Mouse (Mus musculus) skeletal muscle tissue, adult 2 months (tissue): ENCODE data around the gene 4930544D05Rik.
A peak's percentile ranks its signal among the peaks of the same experiment; 100 is the strongest.

ENCODE experiments used
- DNase-seq: peaks from one replicate; pipeline ENCODE4 v3.0.0-alpha.2; 2012; ENCODE audit warnings: low read depth, low spot score

The 4930544D05Rik gene

DNA sequence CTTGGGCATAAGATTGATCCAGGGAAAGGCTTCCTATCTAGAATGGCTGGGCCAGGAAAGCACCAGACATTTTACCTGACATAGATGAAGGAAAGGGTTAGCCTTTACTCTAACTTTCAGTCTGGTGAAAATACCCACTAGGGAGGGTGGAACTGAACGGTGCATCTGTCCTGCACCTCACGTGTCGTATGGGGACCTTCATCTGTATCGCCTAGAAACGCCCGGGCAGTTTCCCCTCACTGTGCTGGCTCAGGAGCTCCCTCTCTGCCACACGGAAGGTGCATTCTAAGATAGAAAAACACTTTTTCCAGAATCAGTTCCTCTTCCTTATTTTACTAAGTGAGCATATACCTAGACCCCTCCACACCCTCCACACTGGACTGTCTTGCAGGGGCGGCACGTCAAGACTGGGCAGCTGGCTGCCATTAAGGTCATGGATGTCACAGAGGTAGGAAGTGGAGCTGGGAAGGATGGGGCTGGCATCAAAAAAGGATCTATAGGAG is 17.1 kb upstream of the 4930544D05Rik start:
- no peak for DNase-seq

DNA sequence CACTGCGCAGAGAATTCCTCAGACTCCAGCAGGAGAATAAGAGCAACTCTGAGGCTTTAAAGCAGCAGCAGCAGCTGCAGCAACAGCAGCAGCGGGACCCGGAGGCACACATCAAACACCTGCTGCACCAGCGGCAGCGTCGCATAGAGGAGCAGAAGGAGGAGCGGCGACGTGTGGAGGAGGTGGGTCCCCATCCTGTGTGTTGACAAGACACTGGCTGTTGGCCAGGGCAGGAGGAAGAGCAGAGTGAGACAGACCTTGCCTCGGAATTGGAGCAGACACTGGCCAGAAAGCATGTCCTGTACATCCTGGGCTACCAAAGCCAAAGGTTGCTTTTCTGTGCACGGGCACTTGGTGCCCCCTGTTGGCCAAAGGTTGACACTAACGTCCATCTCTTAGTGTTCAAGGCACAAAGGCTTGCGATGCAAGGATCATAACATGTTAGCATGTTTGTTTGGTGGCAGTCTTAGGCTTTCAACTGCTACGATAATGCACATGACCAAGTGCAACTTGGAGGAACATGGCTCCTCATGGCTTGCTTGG is 10.6 kb upstream of the 4930544D05Rik start:
- DNase-seq, result peak; percentile 65

GRCm38 (mm10) chr11:70606717-70607116 is 8.9 kb upstream of the 4930544D05Rik start:
- DNase-seq, result no peak

GRCm38 (mm10) chr11:70607611-70608010 is 8.0 kb upstream of the 4930544D05Rik start:
- no peak for DNase-seq

GRCm38 (mm10) chr11:70608381-70609066 is 7.1 kb upstream of the 4930544D05Rik start:
- DNase-seq, result no peak

GRCm38 (mm10) chr11:70610752-70611151 is 4.9 kb upstream of the 4930544D05Rik start:
- DNase-seq, result no peak

DNA sequence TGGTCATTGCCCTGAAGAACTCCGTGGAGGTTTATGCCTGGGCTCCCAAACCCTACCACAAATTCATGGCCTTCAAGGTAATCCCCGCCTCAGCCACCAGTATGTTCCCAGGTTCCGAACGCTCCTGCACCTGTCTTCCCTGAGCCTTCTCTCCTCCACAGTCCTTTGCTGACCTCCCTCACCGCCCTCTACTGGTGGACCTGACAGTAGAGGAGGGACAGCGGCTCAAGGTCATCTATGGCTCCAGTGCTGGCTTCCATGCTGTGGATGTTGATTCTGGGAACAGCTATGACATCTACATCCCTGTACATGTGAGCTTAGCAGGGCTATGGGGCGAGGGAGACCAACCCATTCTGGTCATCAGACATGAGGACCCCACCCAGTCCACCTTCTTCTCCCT is 3.1 kb upstream of the 4930544D05Rik start:
- DNase-seq, result no peak

DNA sequence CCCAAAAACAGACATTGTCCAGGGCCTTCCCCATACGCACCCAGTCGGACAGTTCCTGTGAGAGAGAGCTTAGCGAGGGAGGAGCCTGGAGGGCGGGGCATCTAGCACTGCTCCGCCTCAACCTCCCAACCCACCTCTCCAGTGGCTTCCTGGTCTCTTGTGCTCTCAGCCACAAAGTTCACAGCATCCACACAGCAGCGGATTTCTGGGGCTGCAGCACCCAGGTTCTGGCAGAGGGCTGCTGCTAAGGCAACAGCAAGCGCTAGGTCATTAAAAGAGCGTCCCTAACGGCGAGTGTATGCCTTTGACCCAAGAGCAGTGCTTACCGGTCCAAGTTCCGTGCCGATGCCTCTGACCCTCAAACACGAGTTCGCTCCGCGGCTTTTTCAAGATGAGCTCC is 574 bp upstream of the 4930544D05Rik start:
- peak; percentile 47 for DNase-seq

DNA sequence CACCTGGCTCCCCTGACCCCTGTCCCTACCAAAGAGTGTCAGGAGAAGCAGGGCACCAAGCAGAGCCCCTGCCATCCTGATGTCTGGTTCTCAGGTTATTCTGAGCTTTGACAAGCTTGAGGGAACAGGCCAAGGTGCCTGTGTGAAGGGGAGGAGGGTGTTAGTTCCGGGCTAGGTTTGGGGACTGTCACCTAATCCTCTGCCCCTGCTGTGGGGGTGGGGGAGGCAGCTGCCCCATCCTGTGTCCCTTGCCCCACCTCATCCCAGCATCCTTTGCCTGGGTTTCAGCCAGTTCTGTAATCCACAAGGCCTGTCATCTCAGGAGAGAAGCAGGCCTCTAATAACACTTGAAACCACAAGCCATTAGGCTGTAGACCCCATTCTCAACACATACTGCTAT is 3.5 kb downstream of the 4930544D05Rik start, which contains the start of gene Chrne:
Gene Chrne (minus strand): TSS at position 116 of the 400 bp plus-strand sequence.
- peak; percentile 68 for DNase-seq

DNA sequence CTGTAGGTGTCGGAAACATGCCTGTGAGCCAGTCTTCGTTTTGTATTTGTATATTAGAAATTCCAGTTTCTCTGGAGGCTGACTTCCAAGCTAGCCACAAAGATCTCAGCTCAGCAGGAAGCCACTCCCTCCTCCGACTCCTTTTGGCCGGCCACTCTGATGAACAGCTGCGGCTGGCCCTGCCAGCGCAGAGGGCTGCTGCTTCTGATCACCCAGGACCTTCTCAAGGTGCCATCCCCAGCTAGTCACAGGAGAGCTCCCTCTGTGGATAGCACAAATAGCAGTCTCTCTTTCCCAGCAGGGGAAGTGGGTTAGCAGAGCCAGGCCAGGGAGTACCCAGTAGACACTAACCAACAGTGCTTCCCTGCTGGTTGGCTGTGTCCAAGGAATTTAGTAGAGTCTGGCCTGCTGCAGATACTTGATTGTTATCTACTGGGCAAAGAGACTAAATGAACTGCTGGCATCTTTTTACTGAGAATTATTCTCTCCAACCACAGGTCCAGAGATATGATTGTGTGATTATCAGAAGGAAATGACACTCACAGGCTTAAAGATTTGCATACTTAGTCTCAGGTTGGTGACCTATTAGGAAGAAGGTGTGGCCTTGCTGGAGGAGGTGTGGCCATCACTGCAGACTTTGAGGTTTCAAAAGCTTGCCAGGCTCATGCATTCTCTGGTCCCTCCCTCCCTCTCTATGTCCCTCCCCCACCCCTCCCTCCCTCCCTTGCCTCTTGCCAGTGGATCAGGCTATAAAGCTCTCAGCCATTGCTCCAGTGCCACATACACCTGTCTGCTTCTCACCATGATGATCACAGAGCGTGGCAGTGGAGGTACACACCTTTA is 6.5 kb downstream of the 4930544D05Rik start:
- peak; percentile 86 for DNase-seq

GRCm38 (mm10) chr11:70623053-70623742 is 7.5 kb downstream of the 4930544D05Rik start:
- DNase-seq, result no peak

- DNase-seq, result no peak
These were observed 9.8 kb downstream of the 4930544D05Rik start for GRCm38 (mm10) chr11:70625473-70625872.

DNA sequence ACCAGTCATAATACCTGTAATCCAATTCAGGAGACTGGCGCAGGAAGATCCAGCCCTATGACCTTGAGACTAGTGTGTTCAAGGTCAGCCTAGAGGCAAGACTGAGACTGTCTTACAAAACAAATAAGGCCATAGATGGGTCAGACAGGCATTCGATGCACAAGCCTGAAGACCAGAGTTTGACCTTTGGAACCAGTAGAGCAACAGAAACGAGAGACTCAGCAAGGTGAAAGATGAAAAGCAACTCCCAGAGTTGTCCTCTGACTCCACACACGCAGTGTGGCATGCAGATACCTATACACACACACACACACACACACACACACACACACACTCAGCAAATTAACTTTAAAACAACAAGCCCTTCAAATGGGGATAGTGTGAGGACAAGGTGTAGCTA is 11.2 kb downstream of the 4930544D05Rik start:
- no peak for DNase-seq

DNA sequence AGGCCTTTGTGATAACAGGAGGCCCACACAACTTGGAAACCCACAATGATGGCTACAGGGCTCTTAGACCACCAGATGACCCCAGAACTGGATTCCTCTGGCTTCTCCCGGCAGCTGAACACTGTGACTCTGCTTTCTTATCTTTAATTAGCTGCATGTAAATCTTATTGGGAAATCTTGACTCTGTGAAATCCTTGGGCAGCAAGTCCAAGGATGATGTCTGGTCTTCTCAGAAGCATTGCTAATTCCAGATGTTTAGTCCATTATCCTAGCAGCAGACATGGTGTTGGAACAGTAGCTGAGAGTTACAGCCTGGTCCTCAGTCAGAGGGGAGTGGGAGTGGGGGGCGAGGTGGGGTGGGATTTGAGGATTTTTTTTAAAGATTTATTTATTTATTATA is 12.8 kb downstream of the 4930544D05Rik start:
- no peak for DNase-seq

DNA sequence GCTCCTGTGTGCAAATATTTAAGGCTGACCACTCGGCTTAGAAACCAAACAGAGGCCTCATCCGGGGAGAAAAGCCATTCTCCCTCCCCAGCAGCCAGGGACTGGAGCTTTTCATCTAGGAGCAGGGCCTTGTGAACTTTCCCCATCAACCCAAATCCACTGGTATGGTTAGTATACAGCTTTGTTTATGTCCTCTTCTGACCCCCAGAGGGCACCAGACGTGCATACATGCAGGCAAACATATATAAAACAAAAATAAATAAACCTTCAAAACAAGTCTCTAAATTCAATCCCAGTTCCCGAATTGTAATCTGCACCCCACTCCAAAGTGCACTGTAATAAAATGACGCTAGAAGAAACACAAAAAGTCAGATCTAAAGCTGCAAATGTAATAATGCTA is 13.9 kb downstream of the 4930544D05Rik start:
- DNase-seq, result no peak

GRCm38 (mm10) chr11:70630129-70630528 is 14.5 kb downstream of the 4930544D05Rik start:
- no peak for DNase-seq

GRCm38 (mm10) chr11:70635601-70636000 is 20.0 kb downstream of the 4930544D05Rik start:
- DNase-seq, result no peak

- DNase-seq, result no peak
These were observed 22.1 kb downstream of the 4930544D05Rik start for GRCm38 (mm10) chr11:70637764-70638163.

GRCm38 (mm10) chr11:70638293-70638692 is 22.6 kb downstream of the 4930544D05Rik start:
- no peak for DNase-seq

DNA sequence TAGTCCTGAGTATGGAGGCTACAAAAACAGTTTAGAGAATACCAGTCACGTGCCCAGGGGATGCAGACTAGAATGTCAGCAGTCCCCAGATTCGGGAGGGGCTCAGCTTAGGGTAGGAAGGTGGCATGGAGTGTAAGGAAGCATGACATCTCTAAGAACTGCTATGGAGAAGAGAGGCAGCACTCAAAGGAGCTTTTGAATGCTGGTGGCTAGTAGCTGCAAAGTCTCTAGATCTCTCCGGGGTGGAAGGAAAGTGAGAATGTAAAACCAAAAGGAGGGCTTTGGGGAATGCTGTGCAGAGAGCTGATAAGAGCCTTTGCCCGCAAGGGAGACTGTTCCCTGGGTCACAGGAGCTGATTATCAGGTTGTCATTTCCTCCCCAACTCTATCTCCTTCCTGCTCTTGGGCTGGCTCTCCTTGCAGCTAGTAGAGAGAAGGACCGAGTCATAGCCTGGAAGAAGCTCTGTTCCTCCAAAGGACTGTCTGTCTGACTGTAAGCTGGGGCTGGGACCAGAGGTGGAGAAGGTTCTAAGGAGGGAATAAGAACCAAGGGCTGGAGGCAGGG is 23.1 kb downstream of the 4930544D05Rik start, which contains the start of gene Gp1ba:
Gene Gp1ba (plus strand): TSS at position 409 of the 565 bp plus-strand sequence.
- no peak for DNase-seq

DNA sequence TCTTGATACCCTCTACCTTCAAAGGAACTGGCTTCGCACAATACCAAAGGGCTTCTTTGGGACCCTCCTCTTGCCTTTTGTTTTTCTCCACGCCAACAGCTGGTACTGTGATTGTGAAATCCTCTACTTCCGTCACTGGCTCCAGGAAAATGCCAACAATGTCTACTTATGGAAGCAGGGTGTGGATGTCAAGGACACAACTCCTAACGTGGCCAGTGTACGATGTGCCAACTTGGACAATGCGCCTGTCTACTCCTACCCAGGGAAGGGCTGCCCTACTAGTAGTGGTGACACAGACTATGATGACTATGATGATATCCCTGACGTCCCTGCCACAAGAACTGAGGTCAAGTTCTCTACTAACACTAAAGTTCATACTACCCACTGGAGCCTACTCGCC is 24.3 kb downstream of the 4930544D05Rik start:
- no peak for DNase-seq
